Mouse (Mus musculus) urinary bladder, postnatal 10 days (tissue): ENCODE results near the gene Stoml2.
"Not testable (repeated sequence)": the region's sequence is repeated elsewhere in the genome, so short reads cannot be mapped to it uniquely, and the experiment has no call there.

ENCODE experiments used
- DNase-seq: peaks from one replicate; pipeline ENCODE4 v3.0.0; 2022; ENCODE audit warnings: low spot score

Gene Stoml2

GRCm38 (mm10) chr4:43001272-43001671, 30.2 kb downstream of the Stoml2 start:
- DNase-seq = no peak

DNA sequence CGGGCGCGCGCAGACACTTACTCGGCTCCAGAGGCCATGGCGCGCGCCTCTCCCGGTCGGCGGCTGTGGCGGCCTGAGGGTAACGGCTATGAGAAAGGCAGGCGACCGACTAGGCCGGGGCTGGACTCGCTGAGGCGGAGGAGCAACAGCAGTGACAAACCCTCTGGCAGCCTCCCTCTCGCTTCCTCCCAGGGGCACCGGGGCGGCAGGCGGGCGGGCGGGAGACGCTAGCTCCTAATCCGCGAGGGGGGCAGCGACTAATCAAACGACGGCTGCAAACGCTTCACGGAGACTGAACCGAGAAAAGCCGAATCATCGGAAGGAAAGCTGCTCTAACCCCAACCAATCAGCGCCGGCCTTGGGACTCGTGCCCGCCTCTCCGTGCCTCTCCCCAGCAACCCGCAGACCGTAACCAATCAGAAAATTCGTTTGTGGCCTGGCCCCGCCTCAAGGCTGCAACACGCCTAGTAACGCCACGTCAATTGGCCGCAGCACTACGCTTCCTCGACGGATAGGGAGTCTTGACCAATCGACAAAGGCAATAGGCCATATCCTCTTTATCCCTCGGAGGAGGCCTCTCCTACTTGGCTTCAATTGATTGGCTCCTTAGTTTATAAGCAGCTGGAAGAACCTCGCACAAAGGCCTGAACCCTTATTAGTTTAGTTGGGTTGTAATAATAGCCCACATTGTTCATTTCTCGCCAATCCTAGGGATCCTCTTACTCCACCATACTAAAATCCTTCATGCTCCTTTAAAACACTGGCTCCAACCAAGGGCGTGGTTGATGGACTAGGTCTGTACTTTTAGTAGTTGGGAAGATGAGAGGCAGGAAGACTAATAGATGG, 31.1 kb downstream of the Stoml2 start, which contains the start of gene Vcp:
Vcp (minus strand) TSS at position 367 of the 846 bp plus-strand sequence.
- DNase-seq = peak; percentile 97

GRCm38 (mm10) chr4:42999451-43000140, 31.9 kb downstream of the Stoml2 start:
- no peak for DNase-seq

DNA sequence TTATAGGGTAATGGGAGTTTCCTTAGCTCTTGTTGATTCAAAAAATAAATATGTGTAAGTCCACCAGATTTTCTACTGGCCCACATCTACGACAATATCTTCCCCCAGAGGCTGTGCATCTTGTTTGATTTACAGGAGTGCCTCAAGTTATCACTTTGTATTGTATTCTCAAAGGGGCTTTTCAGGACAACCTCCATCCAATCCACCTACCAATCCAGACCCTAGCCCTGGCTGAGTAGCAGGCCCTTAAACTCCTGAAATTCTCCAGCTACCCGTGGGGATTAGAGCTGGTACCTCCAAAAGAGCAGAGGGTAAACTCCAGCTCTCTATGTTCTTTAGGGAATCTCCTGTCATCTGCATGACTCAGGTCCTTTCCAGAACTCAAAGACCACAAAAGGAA, 33.5 kb downstream of the Stoml2 start:
- DNase-seq = no peak

DNA sequence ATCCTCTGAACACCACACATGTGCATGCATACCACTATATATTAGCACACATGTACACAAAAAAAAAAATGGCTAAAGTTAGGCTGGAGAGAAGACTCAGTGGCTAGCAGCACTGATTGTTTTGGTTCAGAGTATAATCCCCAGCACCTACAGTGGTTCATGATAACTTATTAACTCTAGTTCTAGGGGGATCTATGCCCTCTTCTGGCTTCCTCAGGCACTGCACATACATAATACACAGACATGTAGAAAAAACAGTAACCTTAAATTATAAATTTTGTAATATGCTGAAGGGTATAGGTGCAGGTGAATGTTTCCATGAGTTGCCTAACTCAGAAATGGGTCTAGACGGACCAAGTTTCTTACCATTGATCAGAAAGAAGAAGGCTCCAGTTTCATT, 43.2 kb downstream of the Stoml2 start:
- DNase-seq = no peak

GRCm38 (mm10) chr4:42980467-42980866, 51.0 kb downstream of the Stoml2 start:
- DNase-seq = not testable (repeated sequence)

- DNase-seq = no peak
Measured at GRCm38 (mm10) chr4:42978062-42978461, 53.4 kb downstream of the Stoml2 start.
